Mouse (Mus musculus): ENCODE results near the gene Camkv.

Gene Camkv

DNA sequence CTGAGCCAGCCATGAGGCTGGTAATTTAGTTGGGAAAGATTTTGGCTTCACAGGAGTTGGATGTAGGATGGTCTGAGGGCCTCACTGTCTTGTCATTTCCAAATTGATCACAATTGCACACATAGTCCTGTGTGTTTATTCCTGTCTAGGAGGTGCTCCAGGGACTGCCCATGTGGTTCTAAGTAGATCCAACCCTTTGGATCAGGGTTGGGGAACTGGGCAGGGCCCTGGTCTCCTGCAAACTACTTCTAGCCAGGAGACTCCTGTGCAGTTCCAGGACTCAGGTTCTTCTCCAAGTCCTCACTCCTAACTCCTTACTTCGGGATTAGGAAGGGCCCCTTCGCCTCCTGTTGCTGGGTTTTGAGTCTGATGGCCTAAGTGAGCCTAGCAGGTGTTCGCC is at the start of gene Camkv:
Gene Camkv (plus strand): TSS at position 301 of the 400 bp plus-strand sequence.
- DNase-seq = no peak

- DNase-seq = peak; percentile 90 to 94
Measured at GRCm38 (mm10) chr9:107887804-107888266, 47.6 kb upstream of the Camkv start, which contains the start of gene Mon1a. Gene Mon1a (plus strand): TSS chr9:107888151.

GRCm38 (mm10) chr9:107888267-107888850 is 47.1 kb upstream of the Camkv start:
- DNase-seq = no peak

DNA sequence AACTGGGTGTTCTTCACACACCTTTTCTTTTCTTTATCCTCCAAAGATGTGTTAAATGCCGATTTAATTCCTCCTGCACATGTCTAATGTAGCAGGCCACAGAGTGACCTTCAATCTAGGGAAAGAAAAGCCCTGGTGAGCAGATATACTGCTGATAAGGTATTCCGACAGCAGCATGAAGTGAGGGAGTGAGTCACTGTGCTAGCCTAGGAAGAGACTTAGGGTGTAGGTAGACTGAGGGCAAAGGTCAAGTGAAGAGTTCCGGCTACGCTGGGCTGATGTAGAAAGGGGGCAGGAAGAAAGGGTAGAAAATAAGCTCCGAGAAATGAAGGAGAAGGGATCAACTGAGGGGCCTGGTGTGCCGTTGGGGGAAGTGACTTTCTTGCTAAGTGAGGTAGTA is 45.2 kb upstream of the Camkv start:
- DNase-seq = no peak

DNA sequence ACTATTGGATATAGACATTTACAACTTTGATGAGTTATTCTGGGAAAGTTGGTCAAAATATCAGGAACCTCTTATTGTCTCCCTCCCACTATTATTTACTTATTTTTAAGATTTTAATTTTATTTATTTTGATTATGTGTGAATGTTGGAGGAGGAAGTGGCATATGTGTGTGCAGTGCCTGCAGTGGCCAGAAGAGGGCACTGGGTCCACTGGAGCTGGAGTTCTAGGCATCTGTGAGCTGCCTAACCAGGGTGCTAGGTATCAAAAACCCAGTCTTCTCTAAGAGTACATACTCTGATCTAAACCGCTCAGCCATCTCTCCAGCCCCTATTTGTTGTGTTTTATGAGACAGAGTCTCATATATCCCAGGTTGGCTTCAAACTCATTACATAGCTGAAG is 44.5 kb upstream of the Camkv start:
- DNase-seq = peak in 1 of 2 experiments; percentile 28

- DNase-seq = no peak
Measured at GRCm38 (mm10) chr9:107898563-107898962, 36.9 kb upstream of the Camkv start.

- DNase-seq = no peak
Measured at GRCm38 (mm10) chr9:107899855-107900254, 35.6 kb upstream of the Camkv start.

- DNase-seq = peak; percentile 72
Measured at GRCm38 (mm10) chr9:107900840-107901626, 34.4 kb upstream of the Camkv start.

GRCm38 (mm10) chr9:107901627-107901914 is 33.9 kb upstream of the Camkv start:
- DNase-seq = no peak

- DNase-seq = peak; percentile 83 to 92
Measured at GRCm38 (mm10) chr9:107904726-107905125, 30.7 kb upstream of the Camkv start.

GRCm38 (mm10) chr9:107906252-107906966 is 29.1 kb upstream of the Camkv start, which contains the start of gene Mst1r:
Gene Mst1r (plus strand): TSS chr9:107906873.
- DNase-seq = peak; percentile 83 to 90

DNA sequence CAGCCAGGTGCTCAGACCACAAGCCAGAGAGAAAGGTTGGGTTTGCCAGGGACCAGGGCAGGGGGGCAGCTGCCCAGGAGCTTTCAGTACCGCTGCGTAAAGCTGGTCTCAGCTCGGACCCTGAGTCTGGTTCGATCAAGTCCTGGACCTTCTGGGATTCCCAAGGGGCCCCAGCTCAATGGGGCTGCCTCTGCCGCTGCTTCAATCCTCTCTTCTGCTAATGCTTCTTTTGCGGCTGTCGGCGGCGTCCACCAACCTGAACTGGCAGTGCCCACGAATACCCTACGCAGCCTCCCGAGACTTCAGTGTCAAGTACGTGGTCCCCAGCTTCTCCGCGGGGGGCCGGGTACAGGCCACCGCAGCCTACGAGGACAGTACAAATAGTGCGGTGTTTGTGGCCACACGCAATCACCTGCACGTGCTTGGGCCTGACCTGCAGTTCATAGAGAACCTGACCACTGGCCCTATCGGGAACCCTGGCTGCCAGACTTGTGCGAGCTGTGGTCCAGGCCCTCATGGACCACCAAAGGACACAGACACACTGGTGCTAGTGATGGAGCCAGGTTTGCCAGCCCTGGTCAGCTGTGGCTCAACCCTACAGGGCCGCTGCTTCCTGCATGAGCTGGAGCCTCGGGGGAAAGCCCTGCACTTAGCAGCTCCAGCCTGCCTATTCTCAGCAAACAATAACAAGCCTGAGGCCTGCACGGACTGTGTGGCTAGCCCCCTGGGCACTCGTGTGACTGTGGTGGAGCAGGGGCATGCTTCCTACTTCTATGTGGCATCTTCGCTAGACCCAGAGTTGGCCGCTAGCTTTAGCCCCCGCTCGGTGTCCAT is 28.3 kb upstream of the Camkv start:
- no peak for DNase-seq

DNA sequence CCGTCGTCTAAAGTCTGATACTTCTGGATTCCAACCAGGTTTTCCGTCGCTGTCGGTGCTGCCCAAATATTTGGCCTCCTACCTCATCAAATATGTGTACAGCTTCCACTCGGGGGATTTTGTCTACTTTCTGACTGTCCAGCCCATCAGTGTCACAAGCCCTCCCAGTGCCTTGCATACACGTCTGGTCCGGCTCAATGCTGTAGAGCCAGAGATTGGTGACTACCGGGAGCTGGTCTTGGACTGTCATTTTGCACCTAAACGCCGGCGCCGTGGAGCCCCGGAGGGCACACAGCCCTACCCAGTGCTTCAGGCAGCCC is 27.7 kb upstream of the Camkv start:
- no peak for DNase-seq

- peak in 1 of 2 experiments; percentile 25 for DNase-seq
Measured at GRCm38 (mm10) chr9:107908410-107909158, 26.9 kb upstream of the Camkv start.

GRCm38 (mm10) chr9:107910025-107910769 is 25.3 kb upstream of the Camkv start:
- no peak for DNase-seq

DNA sequence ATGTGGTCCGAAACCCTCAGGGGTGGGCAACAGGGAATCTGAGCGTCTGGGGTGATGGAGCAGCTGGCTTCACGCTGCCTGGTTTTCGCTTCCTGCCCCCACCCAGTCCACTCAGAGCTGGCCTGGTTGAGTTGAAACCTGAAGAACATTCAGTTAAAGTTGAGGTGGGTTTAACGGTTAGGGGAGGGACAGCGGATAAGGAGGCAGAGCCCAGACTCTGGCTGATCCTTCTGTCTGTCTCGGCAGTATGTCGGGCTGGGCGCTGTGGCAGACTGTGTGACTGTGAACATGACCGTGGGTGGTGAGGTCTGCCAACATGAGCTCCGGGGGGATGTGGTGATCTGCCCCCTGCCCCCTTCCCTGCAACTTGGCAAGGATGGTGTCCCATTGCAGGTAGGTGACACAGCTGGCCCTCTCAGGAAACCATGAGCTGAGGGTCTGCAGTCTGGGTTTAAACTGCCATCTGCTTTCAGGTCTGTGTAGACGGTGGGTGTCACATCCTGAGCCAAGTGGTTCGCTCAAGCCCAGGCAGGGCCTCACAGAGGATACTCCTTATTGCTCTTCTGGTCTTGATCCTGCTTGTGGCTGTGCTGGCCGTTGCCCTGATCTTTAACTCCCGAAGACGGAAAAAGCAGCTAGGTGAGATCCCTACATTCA is 20.6 kb upstream of the Camkv start:
- no peak for DNase-seq

DNA sequence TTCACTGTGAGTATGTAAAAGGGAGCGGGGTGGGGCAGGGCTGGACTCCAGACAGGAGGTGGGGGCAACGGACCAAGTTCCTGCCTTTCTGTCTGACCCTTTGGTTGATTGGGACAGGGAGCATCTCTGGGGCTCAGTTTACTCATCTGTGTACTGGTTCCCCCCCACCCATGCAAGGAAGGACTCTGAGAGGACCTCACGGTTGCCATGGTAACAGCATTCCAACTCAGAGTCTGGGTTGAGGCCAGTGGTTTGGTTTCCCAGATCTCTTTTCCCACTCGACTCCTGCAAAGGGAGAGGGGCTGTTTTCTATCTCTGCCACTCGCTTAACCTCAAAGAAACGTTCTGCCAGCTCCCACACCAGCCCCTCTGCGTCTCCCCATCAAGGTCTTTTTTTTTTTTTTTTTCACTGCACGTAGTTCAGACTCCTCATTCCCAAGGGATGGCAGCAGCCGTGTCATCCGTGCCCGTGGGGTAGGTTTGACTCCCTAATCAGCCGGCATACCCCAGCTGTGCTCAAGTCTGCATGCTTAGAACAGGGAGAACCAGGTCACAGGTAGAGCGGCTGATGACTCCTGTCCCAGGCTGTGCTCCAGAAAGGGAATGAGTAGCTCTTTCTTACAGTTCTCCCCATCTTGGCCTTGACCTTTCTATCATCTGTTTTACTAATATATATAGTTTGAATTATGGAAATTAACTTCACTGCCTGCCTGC is 17.4 kb upstream of the Camkv start:
- DNase-seq = no peak

- DNase-seq = no peak
Measured at GRCm38 (mm10) chr9:107918884-107919283, 16.6 kb upstream of the Camkv start.

GRCm38 (mm10) chr9:107919441-107919840 is 16.0 kb upstream of the Camkv start:
- no peak for DNase-seq

DNA sequence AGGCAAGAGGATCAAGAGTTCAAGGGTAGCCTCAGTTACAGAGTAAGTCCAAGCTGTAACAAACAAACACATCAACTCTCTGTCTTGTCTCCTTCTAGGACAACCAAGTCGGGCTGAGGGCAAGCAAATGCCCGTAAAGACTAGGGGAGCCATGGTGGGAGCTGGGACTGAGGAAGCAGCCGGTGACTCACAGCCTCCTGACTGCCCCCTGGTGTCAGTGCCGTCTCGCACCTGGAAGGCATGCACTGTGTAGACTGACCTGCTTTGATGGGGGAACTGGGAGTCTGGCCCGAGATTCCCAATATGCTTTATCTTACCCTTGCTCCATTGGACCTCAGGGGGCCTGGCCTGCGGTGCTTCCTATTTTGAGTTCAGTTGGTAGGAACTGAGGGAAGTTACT is 12.5 kb upstream of the Camkv start:
- peak in 1 of 2 experiments; percentile 65 for DNase-seq

Measured in lung, postnatal 4 days (tissue).